Mouse (Mus musculus): ENCODE measurements around the gene Olfr829.
"Not testable (repeated sequence)": the region's sequence is repeated elsewhere in the genome, so short reads cannot be mapped to it uniquely, and the experiment has no call there.

The Olfr829 gene

DNA sequence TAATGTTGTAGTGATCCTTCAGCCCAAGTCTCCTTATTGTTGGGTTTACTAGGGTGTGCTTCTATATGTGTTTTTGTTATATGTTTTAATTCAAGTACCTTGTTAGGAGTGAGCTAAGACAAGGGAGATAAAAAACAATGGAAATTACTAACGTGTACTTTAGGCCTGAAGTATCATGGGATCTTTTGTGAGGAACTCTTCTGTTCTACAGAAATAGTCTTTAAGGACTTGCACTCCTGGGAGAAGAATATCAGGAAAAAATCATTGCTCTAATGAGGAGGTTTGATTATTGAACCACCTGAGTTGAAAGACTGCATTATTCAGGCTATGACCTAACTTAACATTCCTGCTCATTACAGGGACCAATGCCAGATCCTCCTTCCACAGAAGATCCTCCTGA is at the start of gene Olfr829:
Olfr829 (plus strand) TSS at position 301 of the 400 bp plus-strand sequence.
- DNase-seq, result no peak

DNA sequence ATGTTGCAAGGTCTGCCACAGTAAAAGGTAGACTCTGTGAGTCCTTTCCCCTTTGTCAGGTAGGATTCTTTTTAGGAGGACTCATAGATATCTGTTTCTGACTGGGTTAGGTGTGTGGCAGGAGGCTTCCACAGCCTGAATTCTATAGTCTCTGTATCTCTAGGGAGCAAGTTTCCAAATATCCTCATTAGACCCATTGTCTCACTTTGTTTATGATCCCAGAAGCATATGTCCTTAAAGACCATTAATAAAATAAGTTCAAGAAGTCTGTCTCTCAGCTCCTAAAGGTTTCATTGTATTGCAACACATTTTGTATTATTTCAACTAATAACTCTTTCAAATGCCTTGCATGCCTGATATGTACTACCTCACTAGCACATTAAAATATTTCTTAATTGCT is 35.3 kb upstream of the Olfr829 start, which contains the start of gene Olfr828:
Olfr828 (minus strand) TSS at position 101 of the 400 bp plus-strand sequence.
- no peak for DNase-seq

DNA sequence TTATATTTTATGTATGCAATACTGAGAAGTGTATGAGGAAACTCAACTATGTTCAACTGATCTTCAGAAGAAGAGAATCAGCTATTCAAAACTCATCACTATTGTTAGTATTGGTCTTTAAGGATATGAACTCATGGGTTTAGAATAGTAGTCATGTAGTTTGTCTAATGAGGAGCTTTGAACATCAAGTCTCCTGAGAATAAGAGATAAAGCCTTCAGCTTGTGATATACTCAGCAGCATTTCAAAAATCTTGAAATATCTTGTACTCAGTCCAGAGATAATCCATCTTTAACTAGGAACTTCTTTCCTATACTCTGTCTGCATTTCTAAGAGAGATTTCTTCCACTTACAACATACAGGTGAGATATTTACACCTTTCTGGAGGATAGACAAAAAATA is 19.7 kb downstream of the Olfr829 start, which contains the start of gene Olfr830:
Olfr830 (plus strand) TSS at position 301 of the 400 bp plus-strand sequence.
- DNase-seq, result no peak

DNA sequence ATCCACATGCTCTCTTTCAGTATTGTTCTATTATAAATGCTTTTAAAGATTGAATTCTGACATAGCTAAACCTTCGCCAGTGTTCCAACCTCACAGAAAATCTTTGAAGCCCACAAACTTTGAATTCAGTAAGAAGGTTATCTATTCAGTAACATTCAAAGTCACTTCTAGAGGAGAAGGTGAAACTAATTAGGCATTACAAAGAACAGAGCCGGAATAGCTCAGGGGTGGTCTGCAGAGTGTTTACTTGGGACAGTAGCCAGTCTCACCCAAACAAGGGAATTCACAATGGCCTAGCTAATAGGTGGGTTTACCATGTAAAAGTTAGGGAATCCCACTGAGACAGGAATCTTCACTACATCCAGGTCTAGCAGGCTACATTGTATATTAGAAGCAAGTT is 53.0 kb downstream of the Olfr829 start:
- not testable (repeated sequence) for DNase-seq
